Mouse (Mus musculus) MEL (cell line): ENCODE data around the gene Rassf3.

Experiments
- CTCF ChIP-seq, 3 experiments: IDR thresholded peaks in 2 of 3; conservative IDR thresholded peaks in 1 of 3; 2 replicates each; pipeline ENCODE4 v1.5.1; 2011 to 2012; ENCODE audit warnings: low read length in 3 of 3, low read depth in 2 of 3, mild to moderate bottlenecking in 2 of 3, improper control_type of control experiment in 1 of 3, inconsistent platforms in 1 of 3, mixed read lengths in 1 of 3, moderate library complexity in 1 of 3; ENCODE audit not compliant: control insufficient read depth in 1 of 3, insufficient read depth in 1 of 3, poor library complexity in 1 of 3, severe bottlenecking in 1 of 3
- EP300 ChIP-seq, 2 experiments: IDR thresholded peaks; 2 replicates each; pipeline ENCODE4 v1.6.1; 2011; ENCODE audit warnings: improper control_type of control experiment in 2 of 2, low read length in 2 of 2, low read depth in 1 of 2, mild to moderate bottlenecking in 1 of 2
- GABPA ChIP-seq: IDR thresholded peaks from 2 replicates; pipeline ENCODE4 v1.6.1; 2012; ENCODE audit warnings: low read depth, mild to moderate bottlenecking, inconsistent platforms, low read length, improper control_type of control experiment, moderate library complexity
- HCFC1 ChIP-seq: IDR thresholded peaks from 2 replicates; pipeline ENCODE4 v1.6.1; 2012; ENCODE audit warnings: low read depth, mild to moderate bottlenecking, inconsistent platforms, low read length, improper control_type of control experiment, moderate library complexity
- MAFK ChIP-seq: IDR thresholded peaks from 2 replicates; pipeline ENCODE4 v1.6.1; 2011; ENCODE audit warnings: low read depth, mild to moderate bottlenecking, low read length, improper control_type of control experiment, borderline replicate concordance
- MAX ChIP-seq: IDR thresholded peaks from 2 replicates; pipeline ENCODE4 v1.6.1; 2011; ENCODE audit warnings: low read length, improper control_type of control experiment
- MYB ChIP-seq: IDR thresholded peaks from 2 replicates; pipeline ENCODE4 v1.6.1; 2011; ENCODE audit warnings: mild to moderate bottlenecking, low read depth, low read length, improper control_type of control experiment
- NRF1 ChIP-seq: IDR thresholded peaks from 2 replicates; pipeline ENCODE4 v1.6.1; 2014; ENCODE audit warnings: low read depth, mild to moderate bottlenecking, inconsistent platforms, low read length, improper control_type of control experiment, moderate library complexity; ENCODE audit not compliant: poor library complexity, insufficient read depth, severe bottlenecking
- POLR2A ChIP-seq, 2 experiments: IDR thresholded peaks; 2 replicates each; pipeline ENCODE4 v1.6.1; 2011 to 2012; ENCODE audit warnings: low read length in 2 of 2, mild to moderate bottlenecking in 2 of 2, control low read depth in 1 of 2, improper control_type of control experiment in 1 of 2, low read depth in 1 of 2, moderate library complexity in 1 of 2; ENCODE audit not compliant: control insufficient read depth in 1 of 2, insufficient read depth in 1 of 2, poor library complexity in 1 of 2
- POLR2AphosphoS5 ChIP-seq: IDR thresholded peaks from 2 replicates; pipeline ENCODE4 v1.6.1; 2012; ENCODE audit warnings: low read depth, borderline replicate concordance, mild to moderate bottlenecking, inconsistent platforms, low read length, moderate library complexity, mixed read lengths
- ZC3H11A ChIP-seq: IDR thresholded peaks from 2 replicates; pipeline ENCODE4 v1.6.1; 2012; ENCODE audit warnings: low read depth, mild to moderate bottlenecking, inconsistent platforms, low read length, improper control_type of control experiment

DNA sequence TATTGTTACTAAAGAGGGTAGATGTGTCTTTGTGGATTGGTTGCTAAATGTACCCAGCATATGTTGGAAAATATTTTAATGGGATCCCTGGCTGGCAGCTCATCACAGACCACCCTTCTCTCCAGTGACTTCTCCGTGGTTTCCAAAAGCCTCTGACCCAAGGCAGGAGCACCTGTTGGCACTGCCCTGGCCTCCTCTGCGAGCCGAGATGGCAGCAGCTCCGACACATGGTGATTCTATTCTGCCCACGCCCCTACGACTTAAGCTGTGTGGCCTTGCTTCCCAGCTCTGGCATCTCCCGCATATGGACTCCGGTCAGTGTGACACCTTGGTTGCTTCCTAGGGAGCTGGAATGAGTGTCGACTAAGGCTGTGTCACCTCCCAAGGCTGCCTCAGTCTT is 73.0 kb downstream of the Rassf3 start:
- TF ChIP-seq CTCF (IDR thresholded peaks at IDR 0.05 in 2 of 3, conservative IDR thresholded peaks at IDR 0.05 in 1 of 3; ENCODE audit: control insufficient read depth in 1 of 3, insufficient read depth in 1 of 3, low read depth in 2 of 3, low read length in 3 of 3, poor library complexity in 1 of 3, severe bottlenecking in 1 of 3), result no peak
- TF ChIP-seq NRF1, result no peak
- no peak for TF ChIP-seq POLR2AphosphoS5
- TF ChIP-seq POLR2A (IDR thresholded peaks at IDR 0.05; ENCODE audit: control insufficient read depth in 1 of 2, insufficient read depth in 1 of 2, low read depth in 1 of 2, low read length in 2 of 2, poor library complexity in 1 of 2), result no peak
- no peak for TF ChIP-seq MAFK
- TF ChIP-seq MAX, result no peak
- no peak for TF ChIP-seq EP300 (IDR thresholded peaks at IDR 0.05; ENCODE audit: low read depth in 1 of 2, low read length in 2 of 2)
- TF ChIP-seq HCFC1, result no peak
- no peak for TF ChIP-seq ZC3H11A
- no peak for TF ChIP-seq GABPA
- no peak for TF ChIP-seq MYB
